8 mouse cellular contexts compared by ENCODE assay signal in the genomic region with DNA sequence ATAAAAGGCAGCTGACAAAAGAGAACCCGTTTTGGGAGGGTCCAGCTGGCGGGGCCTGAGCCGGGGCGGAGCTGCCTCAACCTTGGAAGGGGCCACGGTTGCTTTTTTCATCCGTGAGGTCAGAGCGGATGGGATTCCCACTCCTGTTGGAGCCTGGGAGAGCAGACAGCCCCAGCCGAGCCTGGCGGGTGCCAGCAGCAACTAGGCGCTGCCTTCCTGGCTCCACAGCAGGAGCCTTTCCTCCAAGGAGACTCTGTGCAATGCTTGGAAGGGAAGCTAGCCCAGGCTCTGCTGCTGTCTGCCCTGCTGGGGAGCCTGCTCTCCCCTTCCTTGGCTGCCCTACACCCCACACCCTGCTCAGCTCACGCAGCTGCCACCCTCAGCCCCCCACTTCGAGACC.
DNase-seq lines count a peak whose midpoint lies in the region; ATAC-seq and TF ChIP-seq lines count a peak whose summit lies in the region.

No protein-coding gene starts in this region.

- 18% methylated on average over 12 of the region's 12 CpGs for WGBS in limb, embryonic 10.5 days
- WGBS in neural tube, embryonic 15.5 days: 12% methylated on average over 12 of the region's 12 CpGs

- H3K27ac ChIP-seq in limb, embryonic 10.5 days: peak overlapping the region; percentile 79
- no peak overlapping the region for H3K27ac ChIP-seq in neural tube, embryonic 15.5 days (replicated peaks)

- no peak for DNase-seq in G1E (ENCODE audit: low spot score)
- DNase-seq in adrenal gland, postnatal 10 days: peak; percentile 50
- DNase-seq in frontal cortex, postnatal 25 days (ENCODE audit: low spot score in 2 of 2): peak; percentile 11
- peak; percentile 60 for DNase-seq in heart, postnatal 4 days
- peak; percentile 47 for DNase-seq in limb, embryonic 10.5 days (ENCODE audit: low spot score)
- no peak for DNase-seq in spleen, adult 18-20 months
- no peak for DNase-seq in cerebellum, adult 9-10 months

- peak overlapping the region; percentile 16; the same call in 1 of the 2 replicates for H3K4me3 ChIP-seq in G1E (ENCODE audit: low read depth, low read length)
- peak overlapping the region; percentile 31 for H3K4me3 ChIP-seq in limb, embryonic 10.5 days
- H3K4me3 ChIP-seq in neural tube, embryonic 15.5 days (replicated peaks): no peak overlapping the region; the same call in 1 of the 2 replicates

- peak overlapping the region; percentile 37 for H3K4me2 ChIP-seq in neural tube, embryonic 15.5 days

- ATAC-seq in G1E (ENCODE audit: extremely low read depth, insufficient number of reproducible peaks, low FRiP score, poor library complexity, severe bottlenecking): no peak
- ATAC-seq in neural tube, embryonic 15.5 days (ENCODE audit: low FRiP score): no peak

- 0 out of 2 replicates have a peak overlapping the region, but pooled peaks have one; percentile 1 for H3K9ac ChIP-seq in neural tube, embryonic 15.5 days (replicated peaks)

- TF ChIP-seq CTCF in G1E (IDR thresholded peaks at IDR 0.05; ENCODE audit: low read depth, low read length): no peak

- H3K9me3 ChIP-seq in G1E (replicated peaks): peaks cover 61% of the 10 kb centered on the region
- no peaks in the 10 kb centered on the region for H3K9me3 ChIP-seq in limb, embryonic 10.5 days (replicated peaks)
- H3K9me3 ChIP-seq in neural tube, embryonic 15.5 days (replicated peaks): no peaks in the 10 kb centered on the region

- no peaks in the 10 kb centered on the region for H3K4me1 ChIP-seq in G1E (ENCODE audit: insufficient read depth, low read depth, low read length)
- H3K4me1 ChIP-seq in limb, embryonic 10.5 days: peaks cover 35% of the 10 kb centered on the region
- peaks cover 11% of the 10 kb centered on the region for H3K4me1 ChIP-seq in neural tube, embryonic 15.5 days

- H3K36me3 ChIP-seq in G1E (replicated peaks): no peaks in the 10 kb centered on the region
- H3K36me3 ChIP-seq in limb, embryonic 10.5 days: no peaks in the 10 kb centered on the region
- H3K36me3 ChIP-seq in neural tube, embryonic 15.5 days: no peaks in the 10 kb centered on the region

- H3K27me3 ChIP-seq in G1E (ENCODE audit: insufficient read depth, low read length): no peaks in the 10 kb centered on the region
- peaks cover 20% of the 10 kb centered on the region; the same call in 1 of the 2 replicates for H3K27me3 ChIP-seq in limb, embryonic 10.5 days (ENCODE audit: low read depth, poor library complexity, severe bottlenecking)
- no peaks in the 10 kb centered on the region; the same call in 1 of the 2 replicates for H3K27me3 ChIP-seq in neural tube, embryonic 15.5 days (replicated peaks)

Comparison
In these comparisons a context has a peak if more than half of its experiments do, and no peak if none do; other contexts are left out.
1. DNase-seq: peak in adrenal gland, postnatal 10 days (single experiment), frontal cortex, postnatal 25 days (2 of 2), heart, postnatal 4 days (single experiment) and limb, embryonic 10.5 days (single experiment); none in G1E (single experiment), spleen, adult 18-20 months (0 of 2) and cerebellum, adult 9-10 months (single experiment).